9 mouse cellular contexts compared by ENCODE assay signal in genomic region chr7:46615256-46615977, GRCm38 (mm10). TPM values are rescaled to one million over a fixed set of nuclear protein-coding genes. Genes with fewer than 3 reads are reported as not detected.
DNase-seq lines count a peak whose midpoint lies in the region; ATAC-seq lines count a peak whose summit lies in the region.
"Had no signal": no experiment of that assay in that cellular context is flagged by ENCODE, and none has a peak within 500 bp of the region (broad histone marks: within the 10 kb centered on the region; RNA-seq: fewer than 3 reads in every experiment).

No protein-coding gene starts in this region.

- H3K4me2 ChIP-seq in forebrain, embryonic 12.5 days = no peak overlapping the region

- no peak for ATAC-seq in forebrain, embryonic 12.5 days (ENCODE audit: low FRiP score)
- ATAC-seq: hindbrain, embryonic 16.5 days had no signal

- intact Hi-C loops in heart, postnatal 10 days (cut with DNase I) = no loop called here

- WGBS in forebrain, embryonic 12.5 days = 80% methylated on average over 5 of the region's 5 CpGs

- no peaks in the 10 kb centered on the region for H3K4me1 ChIP-seq in forebrain, embryonic 12.5 days

- H3K9ac ChIP-seq in forebrain, embryonic 12.5 days = no peak overlapping the region

- no peak overlapping the region for H3K27ac ChIP-seq in forebrain, embryonic 12.5 days

- peak; percentile 92 for DNase-seq in 416B (ENCODE audit: low read depth)
- peak; percentile 91 for DNase-seq in adrenal gland, adult 8-10 months
- peak; percentile 48 to 59 for DNase-seq in heart, postnatal 10 days
- DNase-seq in lung, adult 18-20 months = peak; percentile 79 to 86
- DNase-seq in cerebellum, postnatal 14 days = no peak
- no peak for DNase-seq in right cerebral cortex, postnatal 4 days
- no peak for DNase-seq in cerebellum, postnatal 10 days

- H3K4me3 ChIP-seq in forebrain, embryonic 12.5 days (replicated peaks) = no peak overlapping the region

- no peaks in the 10 kb centered on the region for H3K27me3 ChIP-seq in forebrain, embryonic 12.5 days

- no peaks in the 10 kb centered on the region for H3K9me3 ChIP-seq in forebrain, embryonic 12.5 days

- peaks cover 10% of the 10 kb centered on the region; the same call in 1 of the 2 replicates for H3K36me3 ChIP-seq in forebrain, embryonic 12.5 days (replicated peaks)

RNA-seq across cellular contexts. Expression of gene Sergef, which starts 24.2 kb away (rescaled TPM):
- 10 to 100 TPM; 29.2 to 47.3 (median 37.2) TPM for total RNA-seq in adrenal gland, adult 8-10 months (2022)
- total RNA-seq in heart, postnatal 10 days (2021) = 1 to 10 TPM; 5.6 to 6.5 TPM
- polyA plus RNA-seq in forebrain, embryonic 12.5 days (2016; fragmentation: Nextera tagmentation; extraction: Ambion mirVana) = 19.0 and 19.6 TPM in 2 replicates

RNA-seq across cellular contexts. Expression of gene Tph1, which starts 56.9 kb away (rescaled TPM):
- total RNA-seq in adrenal gland, adult 8-10 months (2022) = not detected
- total RNA-seq in heart, postnatal 10 days (2021) = not detected
- polyA plus RNA-seq in forebrain, embryonic 12.5 days (2016; fragmentation: Nextera tagmentation; extraction: Ambion mirVana) = 0.63 and 0.76 TPM in 2 replicates

Comparison
In these comparisons a context has a peak if more than half of its experiments do, and no peak if none do; other contexts are left out.
1. DNase-seq: peak in 416B (single experiment), adrenal gland, adult 8-10 months (single experiment), heart, postnatal 10 days (2 of 2) and lung, adult 18-20 months (2 of 2); none in cerebellum, postnatal 14 days (0 of 2), right cerebral cortex, postnatal 4 days (single experiment) and cerebellum, postnatal 10 days (0 of 2).
2. RNA of gene Sergef, which starts 24.2 kb away (total RNA-seq): 29.2 to 47.3 TPM in adrenal gland, adult 8-10 months; 5.6 to 6.5 TPM in heart, postnatal 10 days; every median in the first group is over 4 times any median in the second.